Comparison of ENCODE assay signal across 10 mouse cellular contexts in the genomic region with DNA sequence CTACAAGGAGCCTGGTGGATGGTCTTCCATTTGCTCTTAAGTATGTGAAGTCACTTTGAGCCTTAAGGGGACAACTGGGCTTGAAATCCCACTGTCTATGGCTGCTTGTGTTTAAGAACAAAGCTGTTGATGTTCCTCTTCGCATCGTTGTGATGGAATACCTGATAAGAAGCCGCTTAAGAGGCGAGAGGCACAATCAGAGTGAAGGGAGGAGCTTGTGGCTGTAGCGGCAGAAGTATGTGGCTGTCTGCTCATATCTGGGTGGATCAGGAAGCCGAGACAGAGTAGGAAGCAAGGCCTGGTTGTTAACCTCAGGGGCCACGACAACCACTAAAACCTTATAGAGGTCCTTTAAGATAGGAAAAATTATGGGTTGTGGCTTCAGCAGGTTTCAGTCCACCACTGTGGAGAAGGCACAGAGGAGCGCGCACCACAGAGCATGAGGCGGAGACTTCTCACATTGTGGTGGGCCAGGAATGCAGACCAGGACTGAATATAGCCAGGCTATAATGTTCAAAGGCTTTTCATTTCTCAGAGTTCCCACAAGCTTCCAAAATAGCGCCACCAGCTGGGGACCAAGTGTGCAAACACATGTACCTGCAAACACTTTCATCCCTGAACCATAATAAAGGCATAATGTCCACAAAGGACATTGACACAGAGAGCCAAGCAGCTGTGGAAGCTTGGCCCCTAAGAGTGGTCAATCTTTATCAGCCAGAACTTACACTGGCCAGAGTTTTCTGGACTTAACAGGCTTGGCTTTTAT.
DNase-seq lines count a peak whose midpoint lies in the region; ATAC-seq and TF ChIP-seq lines count a peak whose summit lies in the region.
"Had no signal": no experiment of that assay in that cellular context is flagged by ENCODE, and none has a peak within 500 bp of the region (broad histone marks: within the 10 kb centered on the region; RNA-seq: fewer than 3 reads in every experiment).

No protein-coding gene starts in this region.

- no peak overlapping the region for H3K4me2 ChIP-seq in hindbrain, postnatal 0 days (ENCODE audit: low read depth, low read length)
- H3K4me2 ChIP-seq in neural tube, embryonic 15.5 days = no peak overlapping the region
- H3K4me2 ChIP-seq: heart, embryonic 13.5 days had no signal

- H3K36me3 ChIP-seq in hindbrain, postnatal 0 days (ENCODE audit: insufficient read depth, low read length) = no peaks in the 10 kb centered on the region
- H3K36me3 ChIP-seq in hindbrain, embryonic 10.5 days = no peaks in the 10 kb centered on the region
- H3K36me3 ChIP-seq in neural tube, embryonic 15.5 days = no peaks in the 10 kb centered on the region
- H3K36me3 ChIP-seq: heart, embryonic 13.5 days; midbrain, embryonic 10.5 days had no signal

- ATAC-seq in hindbrain, postnatal 0 days = no peak
- peak; percentile 75 for ATAC-seq in common myeloid progenitor, adult 5-6 weeks (replicated peaks; ENCODE audit: low read depth, poor library complexity, severe bottlenecking)
- ATAC-seq in megakaryocyte, adult 5-6 weeks (ENCODE audit: poor library complexity, severe bottlenecking) = peak; percentile 45
- no peak for ATAC-seq in neural tube, embryonic 15.5 days (ENCODE audit: low FRiP score)

- H3K27ac ChIP-seq in hindbrain, postnatal 0 days = no peak overlapping the region
- no peak overlapping the region for H3K27ac ChIP-seq in hindbrain, embryonic 10.5 days
- H3K27ac ChIP-seq in neural tube, embryonic 15.5 days (replicated peaks) = no peak overlapping the region
- H3K27ac ChIP-seq: heart, embryonic 13.5 days; midbrain, embryonic 10.5 days had no signal

- no peaks in the 10 kb centered on the region for H3K27me3 ChIP-seq in hindbrain, postnatal 0 days (ENCODE audit: insufficient read depth, low read length)
- no peaks in the 10 kb centered on the region for H3K27me3 ChIP-seq in hindbrain, embryonic 10.5 days (ENCODE audit: insufficient read depth, poor library complexity, severe bottlenecking)
- no peaks in the 10 kb centered on the region for H3K27me3 ChIP-seq in neural tube, embryonic 15.5 days (replicated peaks)
- H3K27me3 ChIP-seq: heart, embryonic 13.5 days had no signal

- no peak overlapping the region for H3K9ac ChIP-seq in hindbrain, postnatal 0 days (replicated peaks; ENCODE audit: low read length)
- no peak overlapping the region for H3K9ac ChIP-seq in neural tube, embryonic 15.5 days (replicated peaks)
- H3K9ac ChIP-seq: heart, embryonic 13.5 days had no signal

- DNase-seq in hindbrain, postnatal 0 days (ENCODE audit: low spot score) = no peak
- DNase-seq in hindbrain, embryonic 10.5 days (ENCODE audit: low spot score) = no peak
- peak; percentile 16 for DNase-seq in ES-CJ7 (ENCODE audit: low read depth, low spot score)
- no peak for DNase-seq in urinary bladder, postnatal 36 days (ENCODE audit: low spot score in 2 of 2)
- DNase-seq in layer of hippocampus, postnatal 10 days (ENCODE audit: low spot score in 2 of 2) = no peak

- TF ChIP-seq CTCF in hindbrain, postnatal 0 days (IDR thresholded peaks at IDR 0.05; ENCODE audit: low read depth) = peak; percentile 28; the same call in 1 of the 2 replicates

- no peaks in the 10 kb centered on the region for H3K4me1 ChIP-seq in hindbrain, postnatal 0 days (ENCODE audit: insufficient read depth, low read length)
- peaks cover 17% of the 10 kb centered on the region for H3K4me1 ChIP-seq in hindbrain, embryonic 10.5 days (replicated peaks)
- peaks cover 7% of the 10 kb centered on the region; the same call in 1 of the 2 replicates for H3K4me1 ChIP-seq in neural tube, embryonic 15.5 days

- 89% methylated on average over 11 of the region's 11 CpGs for WGBS in hindbrain, postnatal 0 days
- WGBS in hindbrain, embryonic 10.5 days = 83% methylated on average over 11 of the region's 11 CpGs
- 87% methylated on average over 11 of the region's 11 CpGs for WGBS in neural tube, embryonic 15.5 days

- 0 out of 2 replicates have a peak, but pooled peaks cover 5% of the 10 kb centered on the region for H3K9me3 ChIP-seq in hindbrain, postnatal 0 days (ENCODE audit: low read length)
- H3K9me3 ChIP-seq in hindbrain, embryonic 10.5 days = peaks cover 5% of the 10 kb centered on the region; the same call in 1 of the 2 replicates
- no peaks in the 10 kb centered on the region for H3K9me3 ChIP-seq in neural tube, embryonic 15.5 days (replicated peaks)

- H3K4me3 ChIP-seq in hindbrain, postnatal 0 days (ENCODE audit: low read length) = no peak overlapping the region
- no peak overlapping the region for H3K4me3 ChIP-seq in hindbrain, embryonic 10.5 days
- H3K4me3 ChIP-seq in neural tube, embryonic 15.5 days (replicated peaks) = no peak overlapping the region
- H3K4me3 ChIP-seq: heart, embryonic 13.5 days; midbrain, embryonic 10.5 days had no signal

Comparison
In these comparisons a context has a peak if more than half of its experiments do, and no peak if none do; other contexts are left out.
1. ATAC-seq: peak in common myeloid progenitor, adult 5-6 weeks (single experiment) and megakaryocyte, adult 5-6 weeks (single experiment); none in hindbrain, postnatal 0 days (single experiment) and neural tube, embryonic 15.5 days (single experiment).